Mouse (Mus musculus) lung, adult 2 months (tissue): ENCODE measurements around the gene Cabp2.

ENCODE experiments used
- CTCF ChIP-seq: fragments of 200-500 bp; IDR thresholded peaks from 2 replicates; pipeline ENCODE4 v1.5.1; 2011; ENCODE audit warnings: mild to moderate bottlenecking, low read length, control low read depth; ENCODE audit not compliant: insufficient read depth
- POLR2A ChIP-seq: fragments of 200-500 bp; IDR thresholded peaks from 2 replicates; pipeline ENCODE4 v1.6.1; 2011; ENCODE audit warnings: low read depth, mild to moderate bottlenecking, control low read depth, low read length, borderline replicate concordance; ENCODE audit errors: extremely low read depth

- TF ChIP-seq CTCF (no peak), POLR2A (no peak)
Observed at GRCm38 (mm10) chr19:4060899-4061465, 20.4 kb upstream of the Cabp2 start.
